Mouse (Mus musculus) kidney, postnatal 14 days (tissue): Measurements from ENCODE around the gene Mthfd1l.

ENCODE experiments used
- DNase-seq: peaks from one replicate; pipeline ENCODE4 v3.0.0; 2022; ENCODE audit warnings: mixed read lengths

Mthfd1l gene

DNA sequence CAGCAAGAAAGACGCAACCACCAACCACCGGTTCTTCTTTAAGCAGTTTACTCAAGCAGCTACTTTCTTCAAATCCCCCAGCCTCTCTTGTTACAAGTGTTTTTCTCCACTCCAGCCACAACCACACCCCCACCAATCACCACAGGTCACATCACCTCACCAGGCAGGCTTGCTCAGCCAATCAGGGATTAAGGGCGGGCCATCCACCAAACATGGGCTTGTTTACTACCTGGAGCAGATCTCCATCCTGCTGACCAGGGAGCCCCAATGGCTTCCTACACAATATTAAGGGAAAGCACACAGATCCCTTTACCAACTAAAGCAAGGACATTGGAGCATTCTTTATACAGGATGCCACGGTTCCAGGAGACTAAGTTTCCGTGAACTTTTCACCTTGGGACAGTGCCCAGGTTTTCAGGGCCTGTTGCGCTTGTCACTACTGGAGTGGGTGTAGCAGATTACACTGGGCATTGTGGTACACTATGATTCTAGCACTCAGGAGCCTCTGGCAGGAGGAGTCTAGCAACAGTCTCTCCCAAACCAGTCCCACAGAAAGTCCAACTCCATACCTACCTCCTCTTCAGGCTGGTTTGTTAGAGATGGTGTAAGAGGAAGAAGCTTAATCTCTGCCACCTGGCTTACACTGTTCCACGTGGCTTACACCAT is 150.5 kb downstream of the Mthfd1l start:
- DNase-seq: peak; percentile 58

DNA sequence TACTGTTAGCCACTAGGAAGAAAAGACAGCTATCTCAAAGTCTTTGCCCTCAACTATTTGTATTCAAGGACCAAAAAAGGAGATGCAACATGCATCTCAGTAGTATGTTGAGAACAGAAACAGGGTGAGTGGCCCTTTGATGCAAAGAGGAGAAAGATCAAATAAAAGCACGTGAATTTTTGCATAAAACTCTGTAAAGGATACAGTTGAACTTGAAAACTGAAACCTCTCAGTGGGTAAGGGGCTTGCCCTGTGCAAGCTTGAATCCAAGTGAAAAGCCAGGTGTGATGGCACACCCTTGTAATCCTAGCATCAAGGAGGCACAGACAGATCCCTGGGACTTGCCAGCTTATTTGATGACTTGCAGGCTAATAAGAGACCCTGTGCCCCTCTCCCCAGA is 151.2 kb downstream of the Mthfd1l start:
- DNase-seq: no peak

DNA sequence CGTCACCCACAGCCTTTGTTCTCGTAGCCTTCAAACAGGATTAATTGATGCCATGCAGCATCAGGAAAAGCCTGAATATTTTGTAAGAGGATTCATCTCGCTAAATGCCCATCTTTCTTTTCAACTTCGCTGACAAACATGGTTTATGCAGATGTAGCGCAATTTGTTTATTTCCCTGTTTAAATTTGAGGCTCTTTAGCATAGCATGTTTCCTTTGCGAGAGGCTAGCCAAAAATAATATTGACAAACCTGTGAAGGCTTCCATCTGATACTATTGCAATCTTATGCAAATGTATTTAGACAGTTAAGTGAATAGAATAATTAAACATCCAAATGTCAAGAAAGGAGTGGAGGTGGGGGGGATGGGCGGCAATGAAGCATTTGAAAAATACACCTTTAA is 152.3 kb downstream of the Mthfd1l start:
- DNase-seq: no peak

DNA sequence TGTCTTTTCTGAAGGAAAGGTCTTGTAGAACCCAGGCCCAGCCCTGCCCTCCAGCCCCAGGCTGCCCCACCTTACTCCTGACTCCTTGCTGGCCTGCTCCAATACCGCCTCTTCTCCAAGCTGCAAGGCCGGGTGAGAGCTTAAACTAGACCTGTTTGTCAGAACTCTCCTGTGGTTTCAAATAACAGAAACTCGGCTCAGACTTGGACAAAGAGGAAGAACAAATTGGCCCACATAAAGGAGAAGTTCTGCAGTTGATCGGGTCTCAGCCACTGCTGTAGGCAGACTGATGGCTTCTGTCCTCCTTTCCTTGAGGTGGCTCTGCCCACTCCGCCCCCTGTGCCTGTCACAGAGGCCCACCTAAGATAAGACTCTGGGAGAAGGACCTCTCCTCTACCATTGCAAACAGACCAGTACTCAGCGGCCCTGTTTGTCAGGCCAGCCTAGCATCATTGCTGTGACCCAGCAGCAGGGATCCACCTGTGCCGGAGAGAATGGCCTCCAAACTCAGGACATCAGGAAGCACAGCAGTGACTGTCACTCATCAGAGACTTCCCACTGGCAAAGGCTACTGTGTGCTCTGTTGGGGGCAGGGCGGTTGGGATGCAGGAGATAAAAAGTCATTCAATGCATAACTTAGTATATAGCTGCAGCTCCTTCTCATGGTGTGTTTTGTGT is 153.6 kb downstream of the Mthfd1l start:
- no peak for DNase-seq

DNA sequence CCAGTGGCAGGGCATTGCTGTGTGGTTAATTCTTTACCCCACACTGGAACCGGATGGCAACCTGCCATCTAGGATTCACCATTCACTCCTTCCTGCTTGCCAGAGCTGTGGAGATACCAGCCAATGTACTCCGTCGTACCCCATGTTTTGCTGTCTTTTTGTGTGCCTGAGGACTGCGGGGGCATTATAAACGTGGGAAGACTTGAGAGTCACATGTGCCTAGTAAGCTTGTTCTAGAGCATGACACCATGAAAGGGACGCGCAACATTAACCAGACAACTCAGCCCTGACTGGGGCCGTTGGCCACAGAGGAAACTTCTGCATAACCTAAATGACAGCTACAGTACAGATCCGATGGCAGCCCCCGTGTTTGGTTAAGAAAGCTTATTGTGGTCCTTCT is 155.5 kb downstream of the Mthfd1l start:
- DNase-seq: no peak

DNA sequence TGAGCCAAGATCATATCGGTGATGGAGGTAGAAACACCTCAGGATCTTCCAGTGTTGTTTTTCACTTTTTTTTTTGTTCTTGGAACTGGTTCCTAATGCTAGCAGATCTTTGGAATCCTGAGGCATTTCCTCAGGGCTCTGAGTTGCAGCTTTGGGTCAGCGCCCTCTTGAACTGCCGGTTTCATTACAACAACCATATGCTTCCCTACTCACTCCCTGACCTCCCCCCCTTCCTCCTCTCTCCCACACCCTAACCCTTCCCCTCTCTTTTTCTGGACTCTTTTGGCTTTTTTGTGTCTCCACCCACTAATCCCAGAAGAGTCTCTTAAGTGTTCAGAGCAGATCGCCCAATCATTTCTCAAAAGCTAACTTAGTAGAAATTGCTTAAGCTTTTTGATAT is 156.0 kb downstream of the Mthfd1l start:
- DNase-seq: peak; percentile 78

DNA sequence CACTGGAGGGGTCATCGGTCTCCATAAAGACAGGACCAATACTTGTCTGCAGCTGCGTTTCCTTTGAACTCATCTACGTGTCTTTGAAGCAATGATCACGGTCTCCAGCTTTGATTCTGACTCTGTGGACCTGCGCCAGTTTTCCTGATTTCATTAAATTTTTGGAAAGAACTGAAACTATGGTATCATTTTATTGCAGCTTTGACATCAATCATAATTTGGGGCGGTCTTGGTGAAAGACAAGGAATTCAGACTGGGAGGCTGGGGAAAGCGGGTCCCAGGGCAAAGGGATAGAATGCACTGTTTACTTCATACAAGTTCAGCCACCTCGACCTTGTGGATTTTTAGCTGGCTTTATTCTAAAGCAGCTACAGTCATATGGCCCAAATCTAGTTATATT is 156.5 kb downstream of the Mthfd1l start:
- peak; percentile 69 for DNase-seq

DNA sequence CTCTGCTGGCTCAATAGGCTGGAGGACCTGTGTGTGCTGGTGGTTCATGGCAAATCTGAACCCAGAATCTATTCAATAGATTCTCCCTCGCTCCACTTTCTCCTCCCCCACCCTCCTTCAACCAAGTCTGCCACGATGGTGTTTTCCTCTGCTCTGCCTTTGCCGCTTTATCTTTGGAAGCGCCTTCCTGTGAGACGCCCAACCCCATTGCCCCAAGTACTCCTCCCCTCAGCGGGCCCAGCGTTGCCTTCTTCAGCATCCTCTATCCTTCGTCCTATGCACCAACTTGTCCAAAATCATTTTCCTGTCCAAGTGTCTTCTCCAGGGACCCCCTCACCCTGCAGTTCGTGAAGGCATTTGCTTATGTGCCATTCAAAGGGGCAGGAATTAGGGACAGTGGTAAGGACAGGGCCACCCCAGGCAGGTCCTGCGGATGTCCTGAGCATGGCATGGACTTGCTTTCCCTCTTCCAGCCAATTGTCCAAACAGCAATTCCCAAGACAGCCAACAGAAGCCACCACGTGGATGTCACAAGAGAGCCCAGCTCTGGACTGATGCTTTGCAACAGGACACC is 157.2 kb downstream of the Mthfd1l start:
- no peak for DNase-seq

DNA sequence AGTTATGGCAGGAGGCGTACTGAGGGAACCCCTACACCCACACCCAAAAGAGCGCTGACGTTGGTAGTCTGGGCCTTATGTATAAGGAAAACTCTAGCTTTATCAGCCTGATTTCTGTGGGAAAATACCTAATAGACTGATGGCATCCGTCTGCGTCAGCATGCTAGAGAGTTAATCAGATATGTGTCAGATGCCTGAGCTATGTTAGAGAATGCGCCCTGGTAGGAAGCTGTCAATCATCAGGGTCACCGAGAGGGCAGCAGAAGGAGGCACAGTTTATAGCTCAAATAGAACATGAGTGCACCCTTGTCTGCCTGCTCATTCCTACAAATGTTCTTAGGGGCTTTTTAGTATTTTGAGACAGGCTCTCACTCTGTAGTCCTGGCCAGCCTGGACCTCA is 159.8 kb downstream of the Mthfd1l start:
- no peak for DNase-seq

DNA sequence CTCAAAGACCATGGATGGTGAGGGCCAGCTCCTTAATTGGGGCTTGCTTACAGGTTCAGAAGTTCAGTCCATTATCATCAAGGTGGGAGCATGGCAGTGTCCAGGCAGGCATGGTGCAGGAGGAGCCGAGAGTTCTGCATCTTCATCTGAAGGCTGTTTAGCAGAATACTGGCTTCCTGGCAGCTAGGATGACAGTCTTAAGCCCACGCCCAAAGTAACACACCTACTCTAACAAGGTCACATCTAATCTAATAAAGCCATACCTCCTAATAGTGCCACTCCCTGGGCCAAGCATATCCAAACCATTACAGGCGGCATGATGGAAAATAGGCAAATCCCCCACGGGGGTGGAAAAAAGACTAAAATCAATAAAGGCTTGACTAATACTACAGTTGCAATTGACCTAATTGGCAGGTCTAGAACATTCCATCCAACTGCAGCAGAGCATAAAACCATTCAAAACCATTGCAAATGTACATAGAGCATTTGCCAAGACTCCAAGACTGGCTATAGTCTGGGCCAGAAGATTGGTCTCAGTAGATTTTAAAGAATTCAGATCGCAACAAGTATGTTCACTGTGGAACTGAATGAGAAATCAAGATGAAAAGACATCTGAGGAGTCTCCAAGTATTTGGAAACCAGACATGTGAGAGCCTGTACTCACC is 162.3 kb downstream of the Mthfd1l start:
- no peak for DNase-seq

DNA sequence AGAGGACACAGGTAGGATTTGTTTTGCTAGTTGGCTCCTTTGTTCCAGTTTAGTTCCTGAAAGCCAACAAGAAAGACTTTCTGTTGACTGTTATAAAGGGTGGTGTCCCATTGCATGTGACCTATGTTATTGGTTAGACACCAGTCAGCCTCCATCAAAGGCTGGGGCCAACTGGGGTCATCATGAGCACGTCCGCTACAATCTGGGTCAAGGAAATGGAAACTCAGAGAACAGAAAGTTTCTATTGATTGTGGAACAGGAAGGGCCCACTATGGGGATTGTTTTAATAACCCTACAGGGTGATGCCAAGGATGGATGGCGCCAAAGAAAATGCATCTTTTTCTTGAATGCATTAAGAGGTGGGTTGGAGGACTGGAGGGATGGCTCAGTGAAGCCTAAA is 166.6 kb downstream of the Mthfd1l start:
- no peak for DNase-seq

DNA sequence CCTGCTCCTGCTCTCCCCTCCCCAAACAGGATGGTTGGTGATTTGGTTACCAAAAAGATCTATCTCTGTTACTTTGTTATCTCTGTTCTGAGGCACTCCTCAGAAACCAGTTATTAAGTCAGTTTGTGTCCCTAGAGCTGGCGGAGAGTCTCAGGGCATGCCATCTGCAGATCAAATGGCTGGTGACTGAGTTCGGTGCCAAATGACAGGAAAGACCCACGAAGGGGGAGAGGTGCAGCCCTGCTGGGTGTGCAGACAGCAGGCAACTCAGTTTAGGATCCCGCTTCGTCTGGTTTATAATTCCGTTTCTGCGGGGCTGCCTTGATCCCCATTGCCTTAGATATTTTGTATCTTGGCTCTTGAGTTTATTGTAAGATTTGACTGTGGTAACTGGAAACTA is 168.8 kb downstream of the Mthfd1l start:
- DNase-seq: no peak

DNA sequence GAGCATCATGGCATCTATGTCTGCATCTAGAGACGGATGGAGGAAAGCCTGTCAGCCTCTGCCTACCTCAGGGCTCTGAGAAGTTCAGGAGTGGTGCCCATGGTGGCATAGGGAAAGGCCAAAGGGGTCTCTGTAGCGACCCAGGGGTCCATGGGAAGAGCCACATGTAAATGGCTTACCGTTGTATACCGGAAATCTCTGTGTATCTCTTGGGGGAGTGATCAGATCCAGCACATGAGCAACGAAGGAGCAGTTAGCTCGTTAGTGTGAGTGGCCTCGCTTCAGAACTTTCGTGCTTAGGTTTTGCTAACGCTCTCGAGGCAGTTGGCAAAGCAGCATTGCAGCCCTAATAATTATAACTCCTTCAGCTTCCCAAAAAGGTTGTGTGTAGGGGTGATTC is 169.9 kb downstream of the Mthfd1l start:
- DNase-seq: no peak

DNA sequence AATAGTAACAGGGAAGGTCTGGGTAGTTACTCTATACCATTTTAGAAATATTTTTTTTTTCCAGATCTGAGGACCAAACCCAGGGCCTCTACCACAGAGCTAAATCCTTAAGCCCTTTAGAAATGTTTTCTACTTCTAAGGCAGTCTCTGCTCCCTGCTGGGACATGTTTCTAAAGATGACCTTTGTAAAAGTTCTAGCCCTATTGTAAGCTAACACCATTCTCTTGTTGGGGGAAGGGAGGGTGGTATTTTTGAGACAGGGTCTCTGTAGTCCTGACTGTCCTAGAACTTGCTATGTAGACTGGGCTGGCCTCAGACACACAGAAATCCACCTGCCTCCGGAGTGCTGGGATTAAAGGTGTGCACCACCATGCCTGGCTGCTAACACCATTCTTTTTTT is 170.5 kb downstream of the Mthfd1l start:
- DNase-seq: no peak

DNA sequence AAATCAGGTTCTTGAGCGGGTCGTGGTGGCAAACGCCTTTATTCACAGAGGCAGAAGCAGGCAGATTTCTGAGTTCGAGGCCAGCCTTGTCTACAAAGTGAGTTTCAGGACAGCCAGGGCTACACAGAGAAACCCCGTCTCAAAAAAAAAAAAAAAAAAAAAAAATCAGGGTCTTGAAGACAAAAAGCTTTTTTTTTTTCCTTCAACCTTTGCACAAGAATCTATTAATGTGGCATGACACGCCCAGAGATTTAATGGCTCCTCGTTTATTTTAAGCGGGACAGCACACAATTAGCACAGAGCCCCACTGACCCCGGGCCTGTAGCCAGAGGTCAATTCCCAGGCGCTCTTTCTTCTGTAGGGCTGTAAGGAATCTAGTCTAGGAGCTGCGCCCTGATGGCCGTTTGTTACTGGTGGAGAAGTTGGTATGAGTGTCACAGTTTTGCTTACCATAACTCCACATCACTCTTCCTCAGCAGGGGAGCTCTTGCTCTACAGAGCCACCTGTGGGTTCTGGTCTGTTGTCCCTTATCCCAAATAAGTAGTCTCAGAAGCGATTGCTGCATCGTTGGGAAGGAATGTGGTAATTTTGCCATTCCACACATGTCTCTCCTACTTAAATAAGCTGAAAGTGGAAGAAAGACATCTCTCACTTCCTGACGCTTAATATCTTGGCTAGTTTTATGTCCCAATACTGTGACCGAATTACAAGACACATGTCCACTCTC is 172.3 kb downstream of the Mthfd1l start:
- DNase-seq: peak; percentile 48

DNA sequence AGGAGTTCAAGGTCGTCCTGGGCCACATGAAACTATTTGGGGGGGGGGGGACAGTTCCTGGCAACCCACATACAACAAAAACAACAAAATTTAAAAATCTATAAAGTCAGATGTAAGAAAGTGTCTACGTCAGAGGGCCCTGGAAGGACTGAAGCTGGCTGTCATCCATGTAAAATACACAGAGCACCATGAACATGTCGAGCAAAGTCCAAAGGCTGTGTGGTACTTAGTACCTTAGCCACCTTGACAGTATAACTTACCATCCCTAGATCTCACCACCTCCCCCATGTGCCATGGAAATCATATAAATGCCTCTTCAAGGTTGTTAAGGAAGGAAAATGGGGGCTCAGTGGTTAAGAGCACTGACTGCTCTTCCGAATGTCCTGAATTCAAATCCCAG is 174.0 kb downstream of the Mthfd1l start:
- no peak for DNase-seq

DNA sequence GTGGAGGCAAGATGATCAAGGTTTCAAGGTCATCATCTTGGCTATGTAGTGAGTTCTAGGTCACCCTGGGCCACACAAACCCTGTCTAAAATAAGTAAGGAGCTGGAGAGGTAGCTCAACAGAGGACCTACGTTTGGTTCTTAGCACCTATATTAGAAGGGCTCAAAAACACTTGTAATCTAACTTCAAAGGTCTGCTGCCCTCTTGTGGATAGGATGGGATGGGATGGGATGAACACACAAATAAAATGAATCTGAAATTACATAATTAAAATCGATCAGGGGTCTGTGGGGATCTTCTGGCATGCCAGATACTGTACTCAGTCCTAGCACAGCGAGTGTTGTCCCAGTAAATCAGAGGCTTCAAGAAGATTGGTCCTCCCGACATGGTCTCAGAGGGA is 178.2 kb downstream of the Mthfd1l start:
- no peak for DNase-seq

DNA sequence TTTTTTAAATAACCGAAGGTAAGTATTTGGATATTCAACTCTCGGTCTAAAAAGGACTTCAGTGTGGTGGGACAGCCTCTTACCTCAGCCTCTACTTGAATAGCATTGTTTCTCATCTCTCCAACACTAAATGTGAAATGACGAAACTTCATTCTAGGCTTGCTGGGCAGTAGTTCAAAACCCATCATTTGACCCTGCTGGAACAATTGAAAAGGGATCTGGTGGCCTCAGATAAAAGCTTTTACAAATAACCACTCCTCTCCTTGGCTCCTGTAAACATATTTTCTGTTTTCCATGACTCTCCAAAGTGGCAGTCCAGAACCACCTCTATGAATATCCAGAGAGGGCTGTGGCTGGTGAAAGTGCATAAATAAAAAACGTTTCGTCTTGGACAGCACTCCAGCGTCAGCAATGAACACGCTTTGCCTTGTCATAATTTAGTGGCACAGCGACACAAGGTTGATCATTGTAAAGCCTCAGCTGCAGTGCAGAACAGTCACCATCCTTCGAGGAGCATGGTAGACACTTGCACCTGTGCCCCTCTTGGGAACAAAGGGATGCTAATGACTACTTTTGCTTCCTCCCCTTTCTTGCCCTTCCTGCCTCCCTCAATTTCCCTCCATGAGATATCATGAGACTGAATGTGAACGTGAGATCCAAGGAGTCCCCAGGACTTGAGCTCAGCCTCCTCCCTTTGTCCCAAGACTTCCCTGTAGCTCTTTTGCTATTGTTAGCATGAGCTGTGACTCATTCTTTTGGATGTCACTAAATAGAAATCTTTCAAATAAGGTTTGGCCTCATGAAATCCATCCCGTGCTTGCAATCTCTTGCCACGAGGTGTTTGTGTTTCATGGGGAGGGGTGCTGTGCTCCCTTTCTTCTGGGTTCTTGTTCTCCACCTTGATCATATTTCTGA is 179.2 kb downstream of the Mthfd1l start:
- no peak for DNase-seq

DNA sequence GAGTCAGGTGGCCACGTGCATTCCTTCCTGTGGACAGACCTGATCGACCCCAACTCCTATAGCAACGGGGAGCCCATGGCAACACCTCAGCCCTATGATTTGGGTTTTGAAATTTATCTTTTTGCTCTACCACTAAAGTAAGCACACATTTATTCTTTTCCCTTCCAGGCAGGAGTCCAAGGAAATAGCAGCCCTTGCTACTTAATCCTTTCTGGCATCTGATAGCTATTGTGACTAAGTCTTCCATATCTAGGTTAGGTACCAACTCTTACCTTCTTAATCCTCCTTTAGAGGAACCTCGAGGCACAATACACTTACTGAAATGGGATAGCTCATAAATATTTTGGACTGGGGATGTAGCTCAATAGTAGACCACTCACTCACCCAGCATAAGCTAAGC is 180.1 kb downstream of the Mthfd1l start:
- DNase-seq: no peak

DNA sequence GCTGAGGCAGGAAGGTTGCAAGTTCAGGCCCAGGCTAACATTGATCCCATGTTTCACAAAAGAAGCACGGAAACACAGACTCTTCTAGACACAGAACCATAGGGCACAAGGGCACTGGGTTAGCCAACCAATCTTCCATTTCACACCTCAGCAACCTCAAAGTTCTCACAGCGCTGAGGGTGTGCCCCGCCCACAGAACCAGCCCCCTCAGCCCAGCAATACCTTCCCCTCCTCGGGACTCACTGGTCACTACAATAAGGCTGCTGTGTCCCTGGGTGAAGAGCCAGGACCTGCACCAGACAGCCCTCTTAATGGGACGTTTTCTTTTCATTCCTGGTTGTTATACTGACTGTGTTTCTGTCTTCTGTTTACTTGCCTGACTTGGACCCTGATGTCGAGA is 181.1 kb downstream of the Mthfd1l start:
- no peak for DNase-seq

DNA sequence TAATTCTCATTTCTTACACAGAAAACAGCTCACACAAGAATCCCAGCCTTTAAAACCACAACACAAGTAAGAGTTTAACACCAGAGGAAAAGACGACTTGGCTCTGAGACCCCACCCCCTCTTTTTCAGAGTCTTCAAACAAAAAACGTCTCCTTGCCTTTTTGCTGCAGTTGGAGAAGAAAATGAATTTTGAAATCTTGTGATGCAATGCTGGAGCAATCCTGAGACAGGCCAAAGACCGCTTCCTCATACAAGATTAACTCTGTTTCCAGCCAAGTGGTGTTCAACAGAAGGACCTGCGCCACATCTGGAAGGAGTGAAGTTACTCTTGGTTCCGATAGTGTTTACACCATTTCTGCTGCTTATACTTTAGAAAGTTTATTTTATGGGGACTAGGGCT is 182.6 kb downstream of the Mthfd1l start:
- no peak for DNase-seq

DNA sequence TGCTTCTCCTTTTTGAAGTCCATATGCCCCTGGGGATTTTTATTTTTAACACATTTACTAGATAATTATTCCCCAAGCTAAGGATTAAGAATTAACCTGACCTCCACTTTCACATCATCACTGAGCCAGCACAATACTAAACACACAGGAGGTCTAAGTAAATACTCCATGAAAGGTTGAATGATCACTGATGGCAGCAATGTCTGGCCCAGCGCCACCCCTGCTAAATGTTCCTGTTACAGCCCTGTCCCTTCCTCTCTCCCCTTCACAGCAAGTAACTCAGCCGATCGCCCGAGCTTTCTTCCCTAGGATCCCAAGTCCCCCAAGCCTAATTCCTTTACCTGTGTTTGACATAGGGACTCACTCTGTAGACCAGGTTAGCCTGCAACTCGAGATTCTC is 185.6 kb downstream of the Mthfd1l start:
- peak; percentile 82 for DNase-seq
